Mouse (Mus musculus) mature B cell (primary cell): Measurements from ENCODE around the gene Gm973.

Experiments used
- in situ Hi-C: fragments of 300-500 bp; cut with MboI; formaldehyde crosslinking; loops from 2 replicates; pipeline ENCODE4 v1.14.3; 2019

Gene Gm973

DNA sequence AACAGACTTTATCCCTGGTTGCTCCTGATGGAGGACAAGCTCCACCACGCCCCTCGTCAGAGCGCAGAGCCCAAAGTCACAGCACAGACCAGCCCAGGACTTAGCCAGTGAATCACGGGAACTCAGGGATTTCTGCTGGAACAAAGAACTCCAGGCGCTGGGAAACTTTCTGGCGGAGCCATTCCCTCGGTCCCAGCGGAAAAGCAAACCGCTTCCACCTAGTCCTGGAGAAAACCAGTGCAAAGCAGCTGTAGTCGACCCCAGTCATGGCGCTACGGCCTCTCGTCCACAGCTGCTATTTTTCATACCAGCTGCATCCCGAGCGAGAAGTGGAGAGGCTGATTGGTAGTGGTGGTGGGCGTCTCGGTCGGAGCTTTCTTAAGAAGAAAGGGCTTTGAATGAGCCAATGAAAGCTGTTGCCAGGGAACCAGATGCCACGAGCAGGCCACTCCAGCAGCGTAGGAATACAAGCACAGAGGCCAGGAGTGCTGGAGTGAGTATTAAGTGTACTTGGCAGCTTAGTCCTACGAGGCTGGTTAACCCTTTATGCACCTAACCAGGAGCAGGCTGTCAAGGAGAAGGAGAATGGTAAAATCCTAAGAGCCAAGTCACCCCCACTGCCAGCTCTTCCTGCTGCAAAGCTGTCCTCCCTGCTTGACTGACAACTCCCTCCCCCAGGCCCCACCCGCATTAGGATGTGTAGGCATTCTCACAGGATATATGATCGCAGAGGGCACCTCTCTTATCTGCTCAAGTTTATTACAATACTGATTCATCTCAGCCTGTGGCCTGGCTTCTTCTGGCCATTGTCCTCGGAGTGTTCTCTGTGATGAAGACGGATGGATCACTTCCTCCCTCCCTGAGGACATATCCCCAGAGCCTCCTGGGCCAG, at the start of gene Gm973:
Gm973 (plus strand) TSS at position 239 of the 892 bp plus-strand sequence.
- in situ Hi-C loops, result no loop called here

DNA sequence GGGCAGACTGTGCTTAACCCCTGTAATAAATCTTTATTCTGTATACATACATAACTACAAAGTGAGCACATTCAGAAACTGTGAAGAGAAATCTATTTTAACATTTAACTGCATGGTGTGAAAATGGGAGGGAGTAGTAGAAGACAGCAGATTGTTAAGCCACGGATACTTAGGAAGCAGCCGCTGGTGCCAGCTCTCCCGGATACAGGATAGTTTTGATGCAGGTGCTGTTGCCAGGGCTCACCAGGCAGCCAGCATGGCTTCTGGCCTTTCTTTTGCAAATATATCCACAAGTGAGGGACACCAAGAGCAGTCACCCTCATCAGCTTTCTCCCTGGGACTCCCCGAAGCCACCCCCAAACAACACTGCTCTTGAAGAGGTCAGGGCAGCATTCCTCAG, 46.9 kb upstream of the Gm973 start:
- in situ Hi-C loops, result no loop called here

DNA sequence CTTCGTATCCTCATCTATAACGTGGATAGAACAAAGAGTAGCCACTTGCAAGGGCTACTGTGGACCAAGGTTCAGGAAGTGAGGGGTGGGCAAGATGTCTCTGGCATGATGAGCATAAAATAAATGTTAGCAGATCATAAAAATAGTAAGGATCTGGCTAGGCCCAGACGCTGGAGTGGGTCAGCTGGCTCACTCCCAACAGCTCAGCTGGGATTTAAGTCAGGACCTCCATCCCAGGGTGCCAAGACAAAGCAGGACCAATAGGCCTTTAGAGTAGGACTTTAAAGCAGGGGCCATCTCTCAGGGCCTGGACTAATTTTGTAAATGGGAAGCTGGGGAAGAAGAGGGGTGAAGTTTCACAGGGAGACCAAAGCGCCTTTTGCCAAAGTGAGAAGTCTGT, 45.3 kb upstream of the Gm973 start:
- in situ Hi-C loops, result no loop called here

DNA sequence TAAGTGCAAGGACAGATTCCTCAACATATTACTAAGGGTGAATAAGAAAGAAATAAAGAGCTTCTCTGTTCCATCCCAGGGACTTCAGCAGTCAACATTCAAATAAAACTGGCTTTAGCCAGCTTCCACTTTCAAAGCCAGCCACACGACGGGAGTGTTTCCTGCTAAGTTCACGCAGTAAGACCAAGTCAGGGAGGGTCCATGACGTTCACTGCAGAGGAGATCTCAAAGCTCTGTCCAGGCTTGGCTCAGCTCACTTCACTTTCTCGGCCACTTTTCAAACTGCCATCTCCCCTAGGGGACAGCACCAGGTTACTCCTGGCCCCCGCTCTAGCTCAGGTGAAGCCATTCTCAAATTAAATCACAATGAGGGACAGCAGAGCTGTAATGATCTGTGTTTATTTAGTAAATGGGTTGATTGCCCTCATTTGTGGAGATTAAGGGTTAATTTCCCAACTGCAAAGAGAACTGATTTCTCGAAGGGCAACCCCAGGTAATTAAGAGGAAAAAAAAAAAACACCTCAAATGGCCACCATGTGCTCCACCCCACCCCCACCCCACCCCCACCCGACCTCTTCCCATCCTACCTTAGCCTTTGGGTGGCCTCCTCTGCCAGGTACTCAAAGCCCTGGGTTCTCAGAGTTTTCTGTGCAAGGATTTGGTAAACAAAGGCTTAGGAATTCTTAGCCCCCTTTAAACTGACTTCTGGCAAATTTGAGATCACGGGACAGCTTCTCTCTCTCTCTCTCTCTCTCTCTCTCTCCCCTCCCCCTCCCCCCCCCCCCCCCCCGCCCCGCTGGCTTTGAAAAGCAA, 43.5 kb upstream of the Gm973 start:
- in situ Hi-C loops, result no loop called here

DNA sequence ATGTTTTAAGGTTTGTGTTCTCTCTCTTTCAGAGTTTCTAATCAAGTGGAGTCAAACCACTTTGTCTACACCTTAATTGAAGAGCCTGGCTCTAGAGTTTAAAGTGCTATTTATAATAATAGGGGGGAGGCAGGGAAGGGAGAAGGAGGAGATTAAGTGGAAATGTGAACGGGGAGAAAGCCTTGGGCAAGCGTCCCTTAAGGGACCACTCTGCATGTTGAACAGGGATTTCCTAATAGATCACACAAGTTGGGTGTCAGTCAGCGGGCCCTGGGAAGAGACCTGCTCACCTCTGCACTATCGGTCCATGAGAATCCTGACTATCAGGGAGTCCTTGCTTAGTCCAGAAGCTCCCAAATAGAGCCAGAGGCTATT, 42.9 kb upstream of the Gm973 start:
- in situ Hi-C loops, result no loop called here

DNA sequence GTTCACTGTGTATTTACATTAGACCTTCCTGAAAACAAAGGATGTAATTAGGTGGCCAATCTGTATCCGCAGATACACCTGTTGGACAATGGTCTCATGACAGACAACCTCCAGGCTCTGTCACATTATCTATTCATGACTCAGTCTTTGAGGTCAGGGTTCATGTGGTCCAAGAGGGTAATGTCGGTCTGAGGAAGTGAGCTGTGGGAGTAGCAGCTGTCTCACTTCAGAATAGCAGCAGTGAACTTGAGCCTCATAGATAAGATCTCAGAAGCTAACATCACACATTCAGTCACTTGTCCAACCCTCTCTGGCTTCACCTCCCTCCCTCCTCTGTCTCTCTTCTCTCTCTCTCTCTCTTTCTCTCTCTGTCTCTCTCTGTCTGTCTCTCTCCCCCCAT, 40.4 kb upstream of the Gm973 start:
- in situ Hi-C loops, result no loop called here

DNA sequence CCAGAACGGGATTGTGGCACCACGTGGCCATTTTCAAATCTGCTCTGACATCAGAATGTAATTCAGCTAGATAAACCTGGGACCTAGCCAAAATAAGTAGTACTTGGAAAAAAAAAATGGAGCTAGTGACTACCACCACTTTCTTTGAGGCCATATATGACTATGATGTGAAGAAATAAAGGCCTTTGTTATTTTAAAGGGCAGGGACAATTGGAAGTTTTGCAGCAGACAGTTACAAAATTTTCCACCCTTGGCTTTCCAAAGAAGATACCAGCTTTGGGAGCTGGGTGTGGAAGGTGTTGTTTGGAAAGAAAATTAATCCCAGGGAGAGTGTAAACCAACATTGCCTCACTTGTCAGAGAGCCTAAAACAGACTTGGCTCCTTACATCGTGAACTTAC, 37.2 kb upstream of the Gm973 start:
- in situ Hi-C loops, result no loop called here

DNA sequence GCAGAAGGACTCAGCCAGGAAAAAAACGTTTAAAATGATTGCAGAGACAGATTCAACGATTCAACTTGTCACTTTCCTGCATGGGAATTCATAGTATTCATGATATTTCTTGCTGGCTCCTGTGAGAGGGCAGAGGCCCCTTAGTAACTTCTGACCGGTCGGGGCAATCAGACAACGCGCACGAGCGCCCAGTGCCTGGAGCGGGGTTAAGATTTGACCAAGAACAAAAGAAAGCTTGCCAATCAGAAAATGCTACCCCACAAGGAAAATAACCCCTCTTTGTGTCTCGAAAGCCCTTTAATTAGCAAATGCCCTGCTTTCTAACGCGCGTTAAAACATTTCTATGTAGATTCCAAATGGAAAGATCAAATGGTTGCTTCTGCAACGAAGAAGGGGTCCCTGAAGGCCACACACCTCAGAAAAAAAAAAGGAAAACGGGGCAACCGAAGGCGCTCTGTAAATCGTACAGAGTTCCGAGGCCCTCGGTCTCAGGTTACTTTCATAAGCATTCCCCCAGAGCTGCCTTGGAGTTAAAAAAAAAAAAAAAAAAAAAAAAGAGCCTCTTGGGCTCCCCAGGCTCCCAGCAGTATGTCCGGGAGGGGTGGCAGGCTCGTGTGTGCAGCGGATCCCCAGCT, 35.1 kb upstream of the Gm973 start:
- in situ Hi-C loops, result no loop called here

DNA sequence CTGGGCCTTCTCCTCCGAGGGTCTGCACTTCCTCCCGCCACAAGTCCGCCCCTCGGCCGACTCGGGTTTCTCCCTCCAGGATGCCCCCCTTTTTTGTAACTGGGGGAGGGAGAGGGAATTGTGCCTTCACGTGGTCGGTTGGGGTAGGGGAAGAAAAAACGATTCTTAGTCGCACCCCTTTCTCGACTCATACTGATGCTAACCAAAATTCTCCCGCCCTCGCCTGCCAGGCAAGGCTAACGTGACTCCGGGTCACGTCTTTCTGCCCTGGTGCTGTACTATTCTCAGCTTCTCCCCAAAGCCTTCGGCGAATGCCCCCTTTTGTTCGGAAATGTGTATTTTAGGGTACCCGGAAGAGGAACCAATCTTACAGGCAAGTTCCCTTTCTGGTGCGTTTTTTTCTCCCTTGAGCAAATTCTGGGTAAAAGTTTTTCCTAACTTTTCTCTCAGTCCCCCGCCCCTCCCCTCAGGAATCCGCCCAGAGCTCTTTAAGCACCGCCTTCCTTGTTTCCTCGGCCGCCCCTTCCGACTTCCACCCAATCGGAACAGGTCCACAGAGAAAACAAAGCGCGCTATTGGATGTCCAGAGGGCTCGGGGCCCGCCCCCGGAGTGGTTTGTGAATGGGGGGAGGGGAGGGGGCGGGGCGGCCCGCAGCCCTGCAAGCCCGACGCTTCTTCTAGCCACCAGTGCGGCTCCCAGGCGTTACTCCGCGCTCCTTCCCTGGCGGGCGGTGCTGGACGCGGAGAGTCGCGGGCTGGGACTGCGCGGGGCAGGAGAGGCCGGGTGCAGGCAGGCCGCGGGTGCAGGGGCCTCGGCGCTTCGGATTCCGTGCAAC, 34.4 kb upstream of the Gm973 start:
- in situ Hi-C loops, result no loop called here

DNA sequence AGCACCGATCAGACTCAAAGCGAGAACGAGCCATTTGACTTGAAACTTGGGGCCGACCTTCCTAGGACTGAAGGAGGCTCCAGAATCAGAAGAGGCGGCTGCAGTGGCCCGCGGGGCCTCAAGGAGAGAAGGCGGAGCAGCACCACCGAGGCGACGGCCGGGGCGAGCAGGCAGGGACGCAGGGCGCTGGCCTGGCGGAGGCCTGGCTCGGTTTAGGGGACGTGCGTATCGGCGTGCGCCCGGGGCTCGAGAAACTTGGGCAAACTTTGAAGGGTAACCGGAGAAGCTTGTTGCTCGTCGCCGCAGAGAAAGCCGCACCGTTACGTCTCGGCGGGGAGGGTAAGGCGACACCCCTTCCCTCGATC, 33.8 kb upstream of the Gm973 start, which contains the start of gene Fzd7:
Fzd7 (plus strand) TSS at position 94 of the 365 bp plus-strand sequence.
- in situ Hi-C loops, result no loop called here

DNA sequence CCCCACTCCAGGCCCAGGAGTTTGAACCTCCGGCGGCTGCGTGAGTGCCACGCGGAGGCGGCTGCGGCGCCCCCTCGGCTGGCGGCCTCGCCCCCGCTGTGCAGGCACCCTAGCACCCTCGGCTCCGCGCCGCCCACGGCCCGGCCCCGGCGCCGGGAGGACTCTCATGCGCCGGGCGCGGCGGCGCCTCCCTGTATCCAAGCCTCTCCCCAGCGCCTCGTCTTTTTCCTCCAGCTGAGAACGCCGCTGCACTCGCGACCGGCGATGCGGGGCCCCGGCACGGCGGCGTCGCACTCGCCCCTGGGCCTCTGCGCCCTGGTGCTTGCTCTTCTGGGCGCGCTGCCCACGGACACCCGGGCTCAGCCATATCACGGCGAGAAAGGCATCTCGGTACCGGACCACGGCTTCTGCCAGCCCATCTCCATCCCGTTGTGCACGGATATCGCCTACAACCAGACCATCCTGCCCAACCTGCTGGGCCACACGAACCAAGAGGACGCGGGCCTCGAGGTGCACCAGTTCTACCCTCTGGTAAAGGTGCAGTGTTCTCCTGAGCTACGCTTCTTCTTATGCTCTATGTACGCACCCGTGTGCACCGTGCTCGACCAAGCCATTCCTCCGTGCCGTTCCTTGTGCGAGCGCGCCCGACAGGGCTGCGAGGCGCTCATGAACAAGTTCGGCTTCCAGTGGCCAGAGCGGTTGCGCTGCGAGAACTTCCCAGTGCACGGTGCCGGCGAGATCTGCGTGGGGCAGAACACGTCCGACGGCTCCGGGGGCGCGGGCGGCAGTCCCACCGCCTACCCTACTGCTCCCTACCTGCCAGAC, 33.2 kb upstream of the Gm973 start:
- in situ Hi-C loops, result no loop called here

DNA sequence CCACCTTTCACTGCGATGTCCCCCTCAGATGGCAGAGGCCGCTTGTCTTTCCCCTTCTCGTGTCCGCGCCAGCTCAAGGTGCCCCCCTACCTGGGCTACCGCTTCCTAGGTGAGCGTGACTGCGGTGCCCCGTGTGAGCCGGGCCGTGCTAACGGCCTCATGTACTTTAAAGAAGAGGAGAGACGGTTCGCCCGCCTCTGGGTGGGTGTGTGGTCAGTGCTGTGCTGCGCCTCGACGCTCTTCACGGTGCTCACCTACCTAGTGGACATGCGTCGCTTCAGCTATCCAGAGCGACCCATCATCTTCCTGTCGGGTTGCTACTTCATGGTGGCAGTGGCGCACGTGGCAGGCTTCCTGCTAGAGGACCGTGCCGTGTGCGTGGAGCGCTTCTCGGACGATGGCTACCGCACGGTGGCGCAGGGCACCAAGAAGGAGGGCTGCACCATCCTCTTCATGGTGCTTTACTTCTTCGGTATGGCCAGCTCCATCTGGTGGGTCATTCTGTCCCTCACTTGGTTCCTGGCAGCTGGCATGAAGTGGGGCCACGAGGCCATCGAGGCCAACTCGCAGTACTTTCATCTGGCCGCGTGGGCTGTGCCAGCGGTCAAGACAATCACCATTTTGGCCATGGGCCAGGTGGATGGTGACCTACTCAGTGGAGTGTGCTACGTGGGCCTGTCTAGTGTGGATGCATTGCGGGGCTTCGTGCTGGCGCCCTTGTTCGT, 32.4 kb upstream of the Gm973 start:
- in situ Hi-C loops, result no loop called here

DNA sequence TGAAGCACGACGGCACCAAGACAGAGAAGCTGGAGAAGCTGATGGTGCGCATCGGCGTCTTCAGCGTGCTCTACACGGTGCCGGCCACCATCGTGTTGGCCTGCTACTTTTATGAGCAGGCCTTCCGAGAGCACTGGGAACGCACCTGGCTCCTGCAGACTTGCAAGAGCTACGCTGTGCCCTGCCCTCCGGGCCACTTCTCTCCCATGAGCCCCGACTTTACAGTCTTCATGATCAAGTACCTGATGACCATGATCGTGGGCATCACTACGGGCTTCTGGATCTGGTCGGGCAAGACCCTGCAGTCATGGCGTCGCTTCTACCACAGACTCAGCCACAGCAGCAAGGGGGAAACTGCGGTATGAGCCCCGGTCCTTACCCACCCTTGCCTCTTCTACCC, 31.8 kb upstream of the Gm973 start:
- in situ Hi-C loops, result no loop called here

DNA sequence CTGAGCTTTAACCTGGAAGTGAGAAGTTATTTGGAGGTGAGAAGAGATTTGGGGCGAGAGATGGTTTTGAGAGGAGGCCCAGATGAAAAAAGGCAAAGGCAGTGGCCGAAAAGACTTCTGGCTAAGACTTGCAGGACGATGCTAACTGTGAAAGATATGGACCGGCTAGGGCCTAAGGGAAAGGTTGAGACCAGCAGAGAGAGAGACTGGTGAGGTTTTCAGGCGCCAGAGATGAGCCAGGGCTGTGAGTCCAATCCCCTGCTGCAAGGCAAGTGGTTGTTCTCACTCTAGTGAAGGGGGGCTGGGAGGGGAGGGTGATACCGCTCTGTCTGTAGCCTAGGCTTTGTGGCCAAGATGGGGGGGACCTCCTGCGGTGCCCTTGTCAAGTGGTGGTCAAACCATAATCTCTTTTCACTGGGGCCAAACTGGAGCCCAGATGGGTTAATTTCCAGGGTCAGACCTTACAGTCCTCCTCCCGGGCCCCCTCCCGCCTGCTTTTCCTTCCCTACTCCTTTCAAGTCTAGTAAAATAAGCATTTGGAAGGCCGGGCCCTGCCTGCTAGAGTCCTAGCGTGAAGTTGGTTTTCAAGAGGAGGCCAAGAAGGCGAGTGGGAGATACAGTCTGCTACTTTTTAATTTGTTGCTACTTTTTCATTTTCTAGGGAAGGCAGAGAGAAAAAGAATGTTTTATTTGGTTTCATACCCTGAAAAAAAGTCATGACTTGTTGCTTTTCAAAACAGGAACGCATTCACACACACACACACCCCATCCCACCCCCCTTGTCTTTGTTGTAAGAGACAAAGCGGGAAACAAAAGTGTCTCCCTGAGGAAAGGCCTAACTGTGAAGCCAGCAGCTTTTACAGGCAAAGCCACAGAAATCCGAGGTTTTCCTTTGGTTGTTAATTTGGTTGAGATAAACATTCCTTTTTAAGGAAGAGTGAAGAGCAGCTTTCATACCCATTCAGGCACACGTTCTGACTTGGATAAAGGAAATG, 31.0 kb upstream of the Gm973 start:
- in situ Hi-C loops, result no loop called here

DNA sequence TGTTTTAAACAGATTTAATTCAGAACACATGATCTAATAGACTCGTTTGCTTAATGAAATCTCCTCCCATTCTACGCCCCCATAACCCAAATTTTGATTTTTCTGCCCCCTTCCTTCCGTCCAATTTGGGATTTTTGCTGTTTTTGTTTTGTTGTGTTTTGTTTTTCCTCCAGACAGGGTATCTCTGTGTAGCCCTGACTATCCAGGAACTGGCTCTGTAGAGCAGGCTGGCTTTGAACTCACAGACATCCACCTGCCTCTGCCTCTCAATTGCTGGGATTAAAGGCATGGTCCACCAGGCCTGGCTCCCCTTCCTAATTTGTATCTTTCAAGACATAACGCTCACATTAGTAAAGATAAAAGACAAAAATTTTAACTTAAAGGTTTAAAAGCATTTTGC, 30.3 kb upstream of the Gm973 start:
- in situ Hi-C loops, result no loop called here

DNA sequence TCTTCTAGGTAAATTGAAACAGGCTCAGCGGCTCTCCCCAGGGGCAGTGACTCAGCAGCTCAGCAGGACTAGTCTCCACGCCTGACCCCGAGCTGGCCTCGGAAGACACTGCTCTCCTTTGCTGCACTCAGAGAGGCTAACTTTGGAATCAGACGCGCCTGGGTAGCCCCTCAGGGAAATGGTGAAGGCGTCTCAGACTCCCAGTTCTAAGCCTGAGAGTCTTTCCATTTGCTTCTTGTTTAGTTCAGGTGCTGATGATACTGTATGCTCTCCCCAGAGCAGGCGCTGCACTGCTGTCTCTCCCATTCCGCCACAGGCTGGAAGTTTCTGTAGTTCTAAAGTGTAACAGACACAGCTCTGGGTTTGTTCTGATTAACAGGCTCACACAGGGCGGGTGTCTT, 28.4 kb upstream of the Gm973 start:
- in situ Hi-C loops, result no loop called here

DNA sequence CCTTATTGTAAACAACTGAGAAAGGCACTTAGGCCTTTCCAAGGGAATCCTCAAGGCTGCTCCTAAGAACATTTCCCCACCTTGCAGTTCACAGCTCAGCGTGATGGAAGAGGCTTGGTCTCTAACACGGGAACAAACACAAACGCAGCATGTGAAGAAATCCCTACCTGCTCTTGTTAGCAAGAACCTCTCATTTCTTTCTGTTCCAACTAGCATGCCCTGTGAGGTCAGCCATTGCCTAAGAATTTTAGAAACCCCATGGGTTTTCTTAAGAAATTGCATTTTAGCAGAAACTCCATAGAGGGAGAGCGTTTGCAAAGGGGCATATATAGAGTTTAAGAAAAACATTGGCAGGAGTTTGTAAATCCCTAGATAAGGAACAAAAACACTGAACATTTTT, 27.6 kb upstream of the Gm973 start:
- in situ Hi-C loops, result no loop called here

DNA sequence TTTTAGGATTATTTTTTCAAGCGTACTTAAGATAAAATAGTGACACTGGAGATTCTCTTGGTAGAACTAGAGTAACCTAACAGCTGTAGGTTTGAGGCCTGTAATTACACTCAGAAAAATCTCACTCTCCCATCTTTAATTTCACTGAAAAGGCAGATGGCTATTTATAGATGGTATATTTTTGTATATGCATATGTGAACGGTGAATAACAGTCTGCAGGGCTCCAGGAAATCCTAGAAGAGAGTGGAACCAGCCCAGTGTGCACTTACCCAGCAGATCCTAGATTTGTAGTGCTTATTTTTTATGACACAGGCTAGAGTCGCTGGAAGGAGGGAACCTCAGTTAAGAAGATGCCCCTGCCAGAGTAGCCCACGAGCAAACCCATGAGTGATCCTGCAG, 27.1 kb upstream of the Gm973 start:
- in situ Hi-C loops, result no loop called here

DNA sequence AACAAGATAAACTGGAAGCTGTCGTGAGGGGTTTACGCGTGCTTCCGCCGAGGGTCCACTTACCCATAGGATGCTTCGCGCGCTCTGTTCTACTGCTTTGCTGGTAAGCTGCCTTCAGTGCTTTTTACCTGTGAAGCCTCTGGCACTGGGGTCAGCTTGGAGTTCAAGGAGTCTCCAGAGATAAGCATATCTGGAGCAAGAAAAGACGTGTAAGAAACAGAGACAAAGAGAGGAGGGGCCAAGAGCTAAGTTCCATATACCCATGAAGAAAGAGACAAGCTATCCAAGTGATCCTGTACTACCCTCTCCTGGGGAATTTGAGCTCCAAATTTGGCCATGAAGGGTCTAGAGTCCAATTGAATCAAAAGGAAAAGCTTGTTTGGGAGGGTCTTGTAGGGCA, 24.5 kb upstream of the Gm973 start:
- in situ Hi-C loops, result no loop called here
